Mouse (Mus musculus): ENCODE data around the gene Supt3. TPM values are rescaled to one million over a fixed set of nuclear protein-coding genes. Genes with fewer than 3 reads are reported as not detected.

Supt3 gene
- polyA plus RNA-seq, 1 experiment from 2014 or later, result 27.6 TPM

DNA sequence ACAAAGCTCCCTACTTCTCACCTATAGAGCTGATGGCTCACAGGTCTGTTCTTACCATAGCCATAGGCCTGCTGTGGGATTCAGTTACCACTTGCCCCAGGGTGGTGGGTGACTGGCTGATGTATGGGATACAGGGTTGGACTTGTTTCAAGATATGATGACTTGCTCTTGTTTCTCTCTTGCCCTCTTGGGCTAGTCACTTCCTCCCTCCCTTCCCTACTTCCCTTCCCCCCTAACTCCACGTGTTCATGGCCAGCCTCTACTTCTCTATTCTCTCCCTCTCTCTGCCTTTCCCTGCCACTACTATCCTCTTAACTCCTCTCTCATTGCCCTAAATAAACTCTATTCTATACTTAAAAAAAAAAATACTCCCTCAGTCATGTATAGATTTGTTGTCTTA, 54.2 kb downstream of the Supt3 start:
- ATAC-seq (ENCODE audit: insufficient number of reproducible peaks, insufficient read depth, low FRiP score, low TSS enrichment), result no peak
- Histone ChIP-seq H3K27ac (no peak overlapping the region), H3K4me3 (no peak overlapping the region), H3K9ac (no peak overlapping the region), H3K27me3 (no peaks in the 10 kb centered on the region), H3K9me3 (no peaks in the 10 kb centered on the region), H3K4me1 (no peaks in the 10 kb centered on the region), H3K36me3 (no peaks in the 10 kb centered on the region), H3K4me2 (replicated peaks) (no peak overlapping the region)
- 93% methylated on average over 1 of the region's 1 CpGs for WGBS

DNA sequence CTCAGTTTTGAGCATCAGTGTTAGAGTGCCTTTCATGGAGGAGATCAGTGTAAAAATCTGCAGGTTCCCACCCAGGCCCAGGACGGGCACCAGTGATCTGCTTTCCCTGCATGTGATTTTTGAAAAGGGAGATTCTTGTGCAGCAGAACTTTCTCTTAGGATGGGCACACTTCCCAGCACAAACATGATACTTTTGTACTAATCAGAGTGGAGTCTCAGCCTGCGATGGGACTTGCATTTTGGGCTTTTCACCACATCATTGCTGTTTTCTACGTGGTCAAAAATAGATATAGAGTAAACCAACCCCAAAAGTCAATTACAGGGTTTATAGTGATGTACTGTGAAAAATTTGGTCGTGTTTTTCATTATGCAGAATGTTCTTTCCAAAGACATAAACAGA, 65.2 kb downstream of the Supt3 start:
- Histone ChIP-seq H3K4me3 (no peak overlapping the region), H3K27ac (no peak overlapping the region), H3K27me3 (no peaks in the 10 kb centered on the region), H3K9ac (no peak overlapping the region), H3K4me1 (no peaks in the 10 kb centered on the region), H3K9me3 (no peaks in the 10 kb centered on the region), H3K36me3 (no peaks in the 10 kb centered on the region), H3K4me2 (replicated peaks) (no peak overlapping the region)
- 57% methylated on average over 4 of the region's 4 CpGs for WGBS
- ATAC-seq (ENCODE audit: insufficient number of reproducible peaks, insufficient read depth, low FRiP score, low TSS enrichment), result no peak

DNA sequence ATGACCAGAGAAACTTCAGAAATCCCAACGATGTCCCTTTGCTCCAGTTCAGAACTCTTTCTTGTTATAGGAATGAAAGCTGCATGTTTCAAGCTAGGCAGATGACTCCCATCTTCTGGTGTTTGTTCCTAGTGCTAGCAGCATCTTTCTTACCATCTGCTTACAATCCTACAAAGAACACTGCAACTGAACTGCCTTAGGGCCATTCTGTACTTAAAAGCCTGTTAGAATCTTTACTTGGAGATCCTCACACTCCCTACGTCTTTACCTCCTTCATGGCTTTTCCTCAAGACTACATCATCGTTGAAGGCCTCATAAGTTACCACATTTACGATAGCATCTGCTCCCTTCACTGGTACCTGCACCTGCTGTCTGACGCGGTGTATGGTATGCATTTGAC, 86.2 kb downstream of the Supt3 start:
- H3K27me3 ChIP-seq, result no peaks in the 10 kb centered on the region
- no peaks in the 10 kb centered on the region for H3K36me3 ChIP-seq
- H3K27ac ChIP-seq, result no peak overlapping the region
- no peak for ATAC-seq (ENCODE audit: insufficient number of reproducible peaks, insufficient read depth, low FRiP score, low TSS enrichment)
- no peaks in the 10 kb centered on the region for H3K9me3 ChIP-seq
- H3K4me1 ChIP-seq, result no peaks in the 10 kb centered on the region
- no peak overlapping the region for H3K9ac ChIP-seq
- no peak overlapping the region for H3K4me3 ChIP-seq
- 91% methylated on average over 6 of the region's 6 CpGs for WGBS
- H3K4me2 ChIP-seq (replicated peaks), result no peak overlapping the region

DNA sequence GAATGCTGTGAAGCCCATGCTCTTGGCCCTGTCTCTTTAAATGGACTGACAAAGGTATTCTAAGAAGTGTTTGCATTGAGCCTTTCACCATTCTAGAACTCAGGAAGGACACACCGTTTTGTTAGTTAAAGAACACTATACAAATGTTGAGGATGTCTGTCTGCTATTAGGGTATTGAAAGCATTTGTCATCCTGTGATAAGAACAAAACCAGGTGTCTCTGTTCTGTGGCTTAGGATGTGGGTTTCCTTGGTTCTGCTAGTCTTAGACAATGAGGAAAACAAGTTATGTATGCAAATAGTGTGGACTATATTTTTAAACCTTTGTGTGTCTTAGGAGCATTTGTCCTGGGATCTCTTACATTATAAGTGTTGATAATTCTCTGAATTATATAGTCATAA, 116.6 kb downstream of the Supt3 start:
- no peaks in the 10 kb centered on the region for H3K9me3 ChIP-seq
- no peak overlapping the region for H3K4me2 ChIP-seq (replicated peaks)
- no peak overlapping the region for H3K9ac ChIP-seq
- no peak overlapping the region for H3K27ac ChIP-seq
- no peaks in the 10 kb centered on the region for H3K27me3 ChIP-seq
- H3K4me3 ChIP-seq, result no peak overlapping the region
- WGBS, result 56% methylated on average over 1 of the region's 1 CpGs
- H3K36me3 ChIP-seq, result 0 out of 2 replicates have a peak, but pooled peaks cover 3% of the 10 kb centered on the region
- ATAC-seq (ENCODE audit: insufficient number of reproducible peaks, insufficient read depth, low FRiP score, low TSS enrichment), result no peak
- H3K4me1 ChIP-seq, result no peaks in the 10 kb centered on the region

DNA sequence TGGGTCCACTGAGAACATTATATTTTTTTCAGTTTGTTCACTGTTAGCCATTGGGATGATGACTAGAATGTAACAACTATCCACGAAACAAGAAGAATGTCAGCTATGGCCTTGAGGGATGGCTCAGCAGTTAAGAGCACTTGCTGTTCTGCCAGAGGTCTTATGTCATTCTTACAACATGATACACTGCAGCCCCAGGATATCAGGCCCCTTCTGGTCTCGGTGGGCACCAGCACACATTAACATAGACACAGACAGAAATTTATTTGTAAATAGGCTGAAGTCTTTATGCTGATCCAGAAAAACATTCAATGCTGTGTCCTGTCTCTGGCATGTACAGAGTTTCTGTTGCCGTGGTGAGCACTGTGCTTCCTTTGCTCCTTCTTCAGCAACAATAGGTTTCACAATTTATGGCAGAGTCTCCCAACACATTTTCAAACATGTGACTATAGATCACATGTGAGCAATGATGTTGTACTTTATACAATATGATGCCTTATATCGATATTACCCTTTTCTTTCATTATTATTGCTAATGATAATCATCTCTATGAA, 166.7 kb downstream of the Supt3 start:
- Histone ChIP-seq H3K4me2 (replicated peaks) (no peak overlapping the region), H3K27me3 (no peaks in the 10 kb centered on the region), H3K27ac (no peak overlapping the region), H3K36me3 (no peaks in the 10 kb centered on the region), H3K9ac (no peak overlapping the region), H3K4me1 (0 out of 2 replicates have a peak, but pooled peaks cover 3% of the 10 kb centered on the region), H3K9me3 (no peaks in the 10 kb centered on the region), H3K4me3 (no peak overlapping the region)
- no peak for ATAC-seq (ENCODE audit: insufficient number of reproducible peaks, insufficient read depth, low FRiP score, low TSS enrichment)
- 75% methylated on average over 4 of the region's 4 CpGs for WGBS

DNA sequence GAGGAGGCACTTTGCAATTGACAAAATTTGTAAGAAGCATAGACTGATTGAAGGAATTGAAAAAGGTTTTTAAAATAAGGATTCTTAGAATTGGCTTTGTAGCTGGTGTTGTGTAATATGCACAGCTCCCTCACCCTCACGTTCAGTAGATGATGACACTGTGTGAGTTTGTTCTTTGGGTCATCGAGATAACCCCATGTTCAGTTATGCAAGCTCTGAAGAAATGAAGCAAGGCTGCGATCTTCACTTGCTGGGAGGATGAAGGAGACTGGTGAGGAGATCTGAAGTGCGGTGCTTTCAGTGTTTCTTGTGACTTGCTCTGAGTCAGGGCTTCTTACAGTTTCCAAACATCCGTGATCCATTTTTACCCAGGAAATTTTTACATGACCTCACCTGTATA, 168.4 kb downstream of the Supt3 start:
- Histone ChIP-seq H3K4me1 (0 out of 2 replicates have a peak, but pooled peaks cover 2% of the 10 kb centered on the region), H3K4me2 (replicated peaks) (no peak overlapping the region), H3K9me3 (no peaks in the 10 kb centered on the region), H3K27me3 (no peaks in the 10 kb centered on the region), H3K9ac (no peak overlapping the region), H3K27ac (no peak overlapping the region), H3K36me3 (no peaks in the 10 kb centered on the region), H3K4me3 (no peak overlapping the region)
- ATAC-seq (ENCODE audit: insufficient number of reproducible peaks, insufficient read depth, low FRiP score, low TSS enrichment), result no peak
- WGBS, result 88% methylated on average over 5 of the region's 5 CpGs

DNA sequence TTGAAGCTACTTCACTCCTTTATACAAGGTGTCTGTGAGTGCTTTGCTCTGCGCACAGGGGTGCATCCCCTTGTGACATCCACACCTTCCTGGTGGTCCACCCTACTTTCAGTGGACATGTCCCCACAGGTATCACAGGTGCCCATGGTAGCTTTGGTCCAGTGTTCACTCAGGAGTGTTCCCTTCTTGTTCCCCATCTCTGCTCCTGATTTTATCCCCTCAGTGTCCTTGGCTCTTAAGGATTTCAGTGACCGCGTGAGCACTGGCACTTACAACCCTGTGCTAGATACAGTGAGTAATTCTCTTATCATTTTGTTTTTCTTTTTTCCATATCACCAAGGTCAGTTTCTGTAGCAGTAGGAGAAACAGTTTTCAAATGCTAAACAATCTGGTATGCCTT, 171.4 kb downstream of the Supt3 start:
- Histone ChIP-seq H3K4me1 (no peaks in the 10 kb centered on the region), H3K27me3 (no peaks in the 10 kb centered on the region), H3K27ac (no peak overlapping the region), H3K4me3 (no peak overlapping the region), H3K9ac (no peak overlapping the region), H3K4me2 (replicated peaks) (no peak overlapping the region), H3K9me3 (no peaks in the 10 kb centered on the region), H3K36me3 (no peaks in the 10 kb centered on the region)
- ATAC-seq (ENCODE audit: insufficient number of reproducible peaks, insufficient read depth, low FRiP score, low TSS enrichment), result no peak
- WGBS, result 95% methylated on average over 3 of the region's 3 CpGs

DNA sequence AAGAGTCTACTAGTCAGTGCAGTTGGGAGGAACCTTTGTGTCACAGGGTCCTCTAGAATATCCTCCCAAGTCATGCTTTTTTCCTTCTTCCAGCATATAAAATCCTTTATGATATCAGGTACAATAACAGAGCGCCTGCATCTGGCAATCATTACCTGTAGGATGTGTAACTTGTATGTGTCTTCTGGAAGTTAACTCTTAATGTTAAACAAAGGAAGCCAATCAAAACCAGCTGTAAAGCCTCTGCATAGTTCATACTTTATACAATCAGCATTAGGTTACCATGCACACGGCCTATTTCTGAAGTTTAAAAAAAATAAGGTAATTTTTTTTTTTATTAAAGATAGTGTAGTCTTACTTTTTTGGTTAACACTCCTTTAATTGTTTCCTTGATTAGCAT, 179.7 kb downstream of the Supt3 start:
- 41% methylated on average over 2 of the region's 2 CpGs for WGBS
- Histone ChIP-seq H3K4me2 (replicated peaks) (no peak overlapping the region), H3K36me3 (no peaks in the 10 kb centered on the region), H3K9ac (no peak overlapping the region), H3K4me1 (peaks cover 15% of the 10 kb centered on the region; the same call in 1 of the 2 replicates), H3K27ac (peak overlapping the region; percentile 24; the same call in 1 of the 2 replicates), H3K9me3 (no peaks in the 10 kb centered on the region), H3K27me3 (no peaks in the 10 kb centered on the region), H3K4me3 (no peak overlapping the region)
- ATAC-seq (ENCODE audit: insufficient number of reproducible peaks, insufficient read depth, low FRiP score, low TSS enrichment), result no peak

DNA sequence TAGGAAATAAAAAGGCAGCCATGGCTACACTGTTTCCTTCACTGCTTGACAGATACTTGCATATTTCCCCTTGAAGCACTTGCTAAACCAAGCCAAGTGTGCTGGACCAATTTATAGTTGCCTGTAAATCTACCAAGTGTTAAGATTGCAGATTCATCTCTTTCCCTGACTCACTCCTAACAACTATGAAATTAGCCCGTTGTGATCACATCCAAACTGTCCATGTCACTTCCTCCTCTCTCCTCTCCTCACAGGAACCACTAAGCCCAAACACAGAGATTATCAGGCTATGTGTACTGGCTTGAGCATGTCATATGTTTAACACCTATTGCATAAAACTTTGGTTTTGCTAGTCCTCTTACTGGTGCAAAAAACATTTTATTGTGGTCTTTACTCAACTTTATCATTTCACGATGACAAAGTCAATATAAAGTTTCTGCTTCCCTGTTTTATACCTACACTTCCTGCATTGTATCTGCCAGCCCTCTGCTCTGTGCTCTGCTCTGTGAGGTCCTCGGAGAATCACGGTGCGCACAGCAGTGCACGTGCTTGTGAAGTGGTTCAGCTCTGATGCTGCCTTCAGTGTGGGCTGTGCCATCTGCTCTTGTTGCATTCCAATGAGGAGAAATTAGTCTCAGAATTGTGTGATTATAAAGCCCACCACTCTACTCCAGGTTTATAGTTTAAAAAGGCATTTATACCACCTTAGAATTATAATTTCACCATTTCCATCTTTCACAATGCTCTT, 186.3 kb downstream of the Supt3 start:
- 72% methylated on average over 6 of the region's 6 CpGs for WGBS
- Histone ChIP-seq H3K4me2 (replicated peaks) (no peak overlapping the region), H3K27me3 (no peaks in the 10 kb centered on the region), H3K4me3 (no peak overlapping the region), H3K4me1 (no peaks in the 10 kb centered on the region), H3K9ac (no peak overlapping the region), H3K9me3 (no peaks in the 10 kb centered on the region), H3K27ac (no peak overlapping the region), H3K36me3 (no peaks in the 10 kb centered on the region)
- no peak for ATAC-seq (ENCODE audit: insufficient number of reproducible peaks, insufficient read depth, low FRiP score, low TSS enrichment)

DNA sequence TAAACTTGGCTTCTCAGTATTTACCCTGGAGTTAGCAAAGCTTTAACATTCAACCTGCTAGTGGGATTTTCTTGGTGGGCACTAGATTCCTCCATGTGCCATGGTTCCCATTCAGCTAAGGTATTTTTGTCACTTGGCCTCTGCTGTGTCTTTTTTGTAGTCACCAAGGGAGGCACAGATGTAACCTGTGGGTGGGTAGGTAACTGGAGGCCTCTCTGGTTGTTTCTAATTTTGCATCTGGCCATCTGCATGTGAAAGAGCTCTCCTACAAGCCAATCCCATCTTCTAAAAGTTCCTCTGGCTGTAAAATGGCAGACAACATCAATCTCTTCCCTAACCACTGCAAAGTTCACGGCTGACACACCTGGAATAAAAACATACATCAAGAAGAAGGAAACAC, 190.2 kb downstream of the Supt3 start:
- WGBS, result 81% methylated on average over 1 of the region's 1 CpGs
- no peak overlapping the region for H3K4me3 ChIP-seq
- no peaks in the 10 kb centered on the region for H3K9me3 ChIP-seq
- H3K27me3 ChIP-seq, result no peaks in the 10 kb centered on the region
- H3K36me3 ChIP-seq, result no peaks in the 10 kb centered on the region
- H3K4me1 ChIP-seq, result peaks cover 5% of the 10 kb centered on the region; the same call in 1 of the 2 replicates
- H3K27ac ChIP-seq, result no peak overlapping the region
- H3K4me2 ChIP-seq (replicated peaks), result no peak overlapping the region
- ATAC-seq (ENCODE audit: insufficient number of reproducible peaks, insufficient read depth, low FRiP score, low TSS enrichment), result no peak
- H3K9ac ChIP-seq, result no peak overlapping the region

DNA sequence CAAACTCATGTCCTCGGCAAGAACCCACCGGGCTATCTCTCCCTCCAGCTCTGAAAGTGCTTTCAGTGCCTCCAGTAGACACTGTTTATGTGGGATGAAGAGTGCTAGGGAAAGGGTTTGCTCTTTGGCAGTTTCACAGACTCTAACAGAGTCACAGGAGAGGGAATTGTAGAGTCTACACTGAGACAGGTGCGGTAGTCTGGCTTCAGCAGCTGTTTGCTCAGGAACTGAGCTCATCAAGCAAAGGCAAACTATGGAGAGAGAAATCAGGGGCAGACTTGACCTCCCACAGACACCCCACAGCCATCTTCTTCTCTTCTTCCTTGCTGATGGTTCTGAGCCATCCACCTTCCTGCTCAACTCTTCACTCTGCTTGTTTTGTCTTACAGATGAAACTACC, 193.3 kb downstream of the Supt3 start:
- WGBS, result 93% methylated on average over 3 of the region's 3 CpGs
- Histone ChIP-seq H3K9me3 (no peaks in the 10 kb centered on the region), H3K9ac (no peak overlapping the region), H3K4me2 (replicated peaks) (no peak overlapping the region), H3K4me3 (no peak overlapping the region), H3K36me3 (no peaks in the 10 kb centered on the region), H3K27ac (no peak overlapping the region), H3K27me3 (no peaks in the 10 kb centered on the region), H3K4me1 (peaks cover 5% of the 10 kb centered on the region; the same call in 1 of the 2 replicates)
- ATAC-seq (ENCODE audit: insufficient number of reproducible peaks, insufficient read depth, low FRiP score, low TSS enrichment), result no peak

DNA sequence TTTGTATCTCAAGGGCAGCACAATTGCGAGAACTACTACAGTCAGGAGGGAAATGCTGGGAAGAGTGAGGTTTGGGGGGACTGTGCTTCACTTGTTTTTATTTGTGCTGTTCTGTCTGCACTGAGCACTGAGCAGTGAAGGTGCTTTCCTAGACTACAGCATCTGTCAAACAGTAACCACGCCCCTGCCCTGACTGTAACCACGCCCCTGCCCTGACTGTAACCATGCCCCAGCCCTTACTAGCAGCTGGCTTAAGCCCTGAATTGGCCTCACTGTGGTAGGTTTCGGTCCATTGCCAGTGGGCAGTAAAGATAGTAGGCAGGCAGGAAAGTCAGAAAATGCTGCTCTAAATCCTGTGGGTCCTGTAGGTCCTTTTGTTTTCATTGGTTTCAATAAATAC, 196.5 kb downstream of the Supt3 start:
- 57% methylated on average over 4 of the region's 4 CpGs for WGBS
- H3K9ac ChIP-seq, result no peak overlapping the region
- no peaks in the 10 kb centered on the region for H3K9me3 ChIP-seq
- H3K27me3 ChIP-seq, result no peaks in the 10 kb centered on the region
- H3K4me3 ChIP-seq, result no peak overlapping the region
- no peak overlapping the region for H3K27ac ChIP-seq
- H3K4me1 ChIP-seq, result peaks cover 4% of the 10 kb centered on the region; the same call in 1 of the 2 replicates
- ATAC-seq (ENCODE audit: insufficient number of reproducible peaks, insufficient read depth, low FRiP score, low TSS enrichment), result no peak
- no peaks in the 10 kb centered on the region for H3K36me3 ChIP-seq
- no peak overlapping the region for H3K4me2 ChIP-seq (replicated peaks)

Data from embryonic facial prominence, embryonic 12.5 days (tissue).